Mouse (Mus musculus): ENCODE measurements around the gene Oaz1. TPM values are rescaled to one million over a fixed set of nuclear protein-coding genes. Genes with fewer than 3 reads are reported as not detected.
A peak's percentile ranks its signal among the peaks of the same experiment; 100 is the strongest.

The Oaz1 gene
- total RNA-seq (2021) = 100 to 1,000 TPM; 897 to 934 TPM
- long read RNA-seq, experiment 1, partial matches to known transcripts = 10 of 1,955 reads
- long read RNA-seq, experiment 1, other reads (novel, unspliced or antisense) = 1,944 of 1,955 reads
- long read RNA-seq, experiment 2, partial matches to known transcripts = 10 of 1,189 reads
- long read RNA-seq, experiment 2, other reads (novel, unspliced or antisense) = 1,179 of 1,189 reads

GRCm38 (mm10) chr10:80826151-80827062 lies at the start of gene Oaz1:
TSS of gene Oaz1 (plus strand) at chr10:80826656.
- DNase-seq = peak; percentile 99 to 100

- peak in 1 of 2 experiments; percentile 42 for DNase-seq
These were observed 49.3 kb upstream of the Oaz1 start for GRCm38 (mm10) chr10:80777123-80777522.

GRCm38 (mm10) chr10:80779565-80779964 lies 46.9 kb upstream of the Oaz1 start:
- DNase-seq = no peak

- no peak for DNase-seq
These were observed 42.2 kb upstream of the Oaz1 start for GRCm38 (mm10) chr10:80784302-80784701.

- peak; percentile 44 to 59 for DNase-seq
These were observed 41.6 kb upstream of the Oaz1 start for GRCm38 (mm10) chr10:80784871-80785270.

- no peak for DNase-seq
These were observed 40.5 kb upstream of the Oaz1 start for GRCm38 (mm10) chr10:80785963-80786362.

GRCm38 (mm10) chr10:80787517-80787916 lies 38.9 kb upstream of the Oaz1 start:
- peak; percentile 60 to 82 for DNase-seq

GRCm38 (mm10) chr10:80790761-80791404 lies 35.6 kb upstream of the Oaz1 start:
- DNase-seq = no peak

- DNase-seq = peak in 1 of 2 experiments; percentile 48
These were observed 34.8 kb upstream of the Oaz1 start for GRCm38 (mm10) chr10:80791476-80792174.

GRCm38 (mm10) chr10:80792175-80793032 lies 34.1 kb upstream of the Oaz1 start:
- DNase-seq = no peak

- DNase-seq = no peak
These were observed 33.2 kb upstream of the Oaz1 start for GRCm38 (mm10) chr10:80793033-80793784.

GRCm38 (mm10) chr10:80793803-80794202 lies 32.7 kb upstream of the Oaz1 start:
- DNase-seq = no peak

GRCm38 (mm10) chr10:80794750-80795149 lies 31.7 kb upstream of the Oaz1 start:
- peak in 1 of 2 experiments; percentile 4 for DNase-seq

GRCm38 (mm10) chr10:80796307-80796848 lies 30.1 kb upstream of the Oaz1 start:
- DNase-seq = no peak

GRCm38 (mm10) chr10:80797186-80798149 lies 29.0 kb upstream of the Oaz1 start:
- DNase-seq = peak in 1 of 2 experiments; percentile 49

GRCm38 (mm10) chr10:80798150-80799006 lies 28.1 kb upstream of the Oaz1 start, which contains the start of the genes Sf3a2 and Plekhj1:
TSS of gene Sf3a2 (plus strand) at chr10:80798198.
TSS of gene Plekhj1 (minus strand) at chr10:80798626.
- peak; percentile 97 to 98 for DNase-seq

GRCm38 (mm10) chr10:80799070-80799566 lies 27.3 kb upstream of the Oaz1 start:
- DNase-seq = no peak
